Mouse (Mus musculus) thymus, adult 18-20 months (tissue): Measurements from ENCODE around the gene Vmn1r36.
"Not testable (repeated sequence)": the region's sequence is repeated elsewhere in the genome, so short reads cannot be mapped to it uniquely, and the experiment has no call there.

Experiments
- DNase-seq, 2 experiments: peaks; one replicate each; pipeline ENCODE4 v3.0.0; 2022; ENCODE audit warnings: mixed read lengths in 2 of 2

Vmn1r36 gene

DNA sequence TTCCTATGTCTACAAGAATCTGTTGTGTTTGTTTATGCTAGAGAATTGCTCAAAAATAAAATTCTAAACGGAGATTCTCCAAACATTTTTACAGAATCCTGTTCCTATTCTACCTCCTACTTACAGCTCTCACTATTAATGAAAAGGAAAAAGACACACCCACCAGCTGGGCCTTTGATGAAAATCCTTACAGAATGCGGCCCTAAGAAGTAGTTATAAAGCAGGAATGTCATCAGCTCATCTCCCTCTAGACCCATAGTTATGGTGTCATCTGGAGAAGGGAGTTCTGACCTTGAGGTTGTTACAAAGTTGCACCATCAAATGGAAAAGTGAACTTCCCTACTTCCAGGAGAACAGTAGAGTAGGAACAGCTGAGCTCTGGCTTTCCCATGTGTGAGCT is at the start of gene Vmn1r36:
TSS of gene Vmn1r36 (minus strand) at position 101 of the 400 bp plus-strand sequence.
- not testable (repeated sequence) for DNase-seq

DNA sequence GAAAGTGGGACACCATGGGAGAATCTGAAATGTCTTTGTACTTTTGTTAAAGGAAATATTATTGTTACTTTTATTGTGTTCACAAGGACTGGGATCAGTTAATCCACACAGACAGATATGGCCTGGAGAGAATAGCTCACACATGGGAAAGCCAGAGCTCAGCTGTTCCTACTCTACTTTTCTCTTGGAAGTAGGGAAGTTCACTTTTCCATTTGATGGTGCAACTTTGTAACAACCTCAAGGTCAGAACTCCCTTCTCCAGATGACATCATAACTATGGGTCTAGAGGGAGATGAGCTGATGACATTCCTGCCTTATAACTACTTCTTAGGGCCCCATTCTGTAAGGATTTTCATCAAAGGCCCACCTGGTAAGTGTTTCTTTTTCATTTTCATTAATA is 10.1 kb upstream of the Vmn1r36 start, which contains the start of gene Vmn1r37:
TSS of gene Vmn1r37 (plus strand) at position 301 of the 400 bp plus-strand sequence.
- not testable (repeated sequence) for DNase-seq

DNA sequence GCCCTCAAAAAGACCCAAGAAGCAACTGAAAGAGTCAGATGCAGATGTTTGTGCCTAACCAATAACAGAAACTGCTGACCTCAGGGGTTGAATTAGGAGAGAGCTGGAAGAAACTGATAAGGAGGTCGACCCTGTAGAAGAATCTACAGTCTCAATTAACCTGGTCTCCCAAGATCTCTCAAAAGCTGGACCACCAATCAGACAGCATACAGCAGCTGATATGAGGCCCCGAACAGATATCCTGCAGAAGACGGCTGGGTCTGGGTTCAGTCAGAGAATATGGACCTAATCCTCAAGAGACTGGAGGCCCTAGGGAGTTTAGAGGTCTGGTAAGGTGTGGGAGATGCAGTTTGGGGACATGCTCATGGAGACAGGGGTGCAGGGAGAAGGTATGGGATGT is 5.1 kb downstream of the Vmn1r36 start:
- DNase-seq, result no peak

DNA sequence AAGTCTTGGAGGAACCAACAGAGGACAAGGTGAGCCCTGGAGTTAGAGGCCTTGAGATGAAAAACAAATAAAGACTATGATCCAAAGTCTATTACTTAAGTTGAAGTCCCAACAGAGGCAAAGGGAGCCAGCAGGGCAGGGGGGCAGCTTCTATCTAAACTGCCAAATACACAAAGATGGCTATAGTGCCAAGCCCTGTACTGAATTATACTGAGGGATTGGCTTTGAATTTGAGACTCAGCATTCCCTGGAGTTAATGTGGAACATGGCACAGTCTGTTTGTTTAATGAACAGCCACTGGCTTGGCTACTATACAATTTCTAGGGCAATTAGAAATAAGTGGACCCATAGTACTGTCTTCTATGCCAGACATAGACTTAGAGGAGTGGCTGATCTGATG is 10.1 kb downstream of the Vmn1r36 start:
- no peak for DNase-seq

DNA sequence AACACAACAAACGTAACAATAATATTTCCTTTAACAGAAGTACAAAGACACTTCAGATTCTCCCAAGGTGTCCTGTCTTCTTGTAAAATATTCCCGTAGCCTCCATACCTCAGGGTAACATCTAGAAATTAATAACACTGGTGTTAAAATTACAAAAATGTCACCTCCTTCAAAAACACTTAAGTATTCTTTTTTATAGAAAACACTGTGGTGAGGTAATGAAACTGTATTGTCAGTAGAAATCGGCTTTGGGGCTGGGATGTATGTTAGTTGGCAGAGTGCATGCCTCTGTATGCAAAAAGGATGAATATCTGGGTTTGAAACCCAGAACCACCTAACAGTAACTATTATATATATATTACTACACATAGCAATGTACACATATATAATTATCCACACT is 33.2 kb downstream of the Vmn1r36 start, which contains the start of gene Vmn1r35:
TSS of gene Vmn1r35 (minus strand) at position 101 of the 400 bp plus-strand sequence.
- no peak for DNase-seq
